ENCODE assay signal across 10 mouse cellular contexts in the genomic region with DNA sequence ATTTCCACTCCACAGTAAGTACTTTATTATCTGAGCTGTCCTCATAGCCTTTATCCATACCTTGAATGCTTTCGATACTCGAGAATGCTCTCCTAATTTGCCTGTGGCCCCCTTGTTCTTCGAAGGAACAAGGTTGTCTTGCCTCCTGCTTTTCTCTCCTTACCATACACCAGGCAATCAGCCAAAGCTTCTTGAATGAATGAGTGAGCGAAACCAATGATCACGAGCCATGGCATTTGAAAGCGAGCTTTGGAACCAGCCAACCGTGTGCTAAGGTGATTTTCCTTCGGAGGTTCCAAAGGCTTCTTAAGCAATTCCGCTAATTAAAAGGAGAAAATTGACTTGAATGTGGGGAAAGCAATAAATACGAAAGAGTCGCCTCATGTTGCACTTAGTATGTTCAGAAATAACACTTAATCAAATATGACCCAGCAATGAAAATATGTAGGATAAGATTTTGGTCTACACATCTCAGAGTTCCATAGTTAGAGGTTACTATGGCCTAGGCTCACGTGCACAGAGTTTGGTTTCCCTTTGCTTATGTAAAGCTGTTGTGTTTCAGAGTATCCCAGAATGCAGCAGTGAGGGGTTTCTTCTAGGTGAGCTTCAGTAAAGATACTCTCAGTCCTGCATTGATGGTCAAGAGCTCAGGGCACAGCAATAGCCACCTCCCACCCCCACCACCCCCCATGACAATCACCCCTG.
DNase-seq lines count a peak whose midpoint lies in the region; ATAC-seq and TF ChIP-seq lines count a peak whose summit lies in the region.
"Had no signal": no experiment of that assay in that cellular context is flagged by ENCODE, and none has a peak within 500 bp of the region (broad histone marks: within the 10 kb centered on the region; RNA-seq: fewer than 3 reads in every experiment).

No protein-coding gene starts in this region.

- peaks cover 70% of the 10 kb centered on the region for H3K4me1 ChIP-seq in embryonic facial prominence, embryonic 10.5 days
- peaks cover 35% of the 10 kb centered on the region for H3K4me1 ChIP-seq in forebrain, embryonic 11.5 days (replicated peaks; ENCODE audit: control insufficient read depth, insufficient read depth, low read length)
- peaks cover 3% of the 10 kb centered on the region; the same call in 1 of the 2 replicates for H3K4me1 ChIP-seq in kidney, adult 2 months (ENCODE audit: control insufficient read depth, insufficient read depth, low read length)
- H3K4me1 ChIP-seq in midbrain, embryonic 14.5 days (ENCODE audit: control insufficient read depth, insufficient read depth, low read length), result peaks cover 51% of the 10 kb centered on the region

- H3K36me3 ChIP-seq in embryonic facial prominence, embryonic 10.5 days (replicated peaks), result no peaks in the 10 kb centered on the region
- H3K36me3 ChIP-seq in forebrain, embryonic 11.5 days (ENCODE audit: control insufficient read depth, insufficient read depth, low read length), result no peaks in the 10 kb centered on the region
- no peaks in the 10 kb centered on the region for H3K36me3 ChIP-seq in kidney, adult 2 months (ENCODE audit: control insufficient read depth, insufficient read depth, low read length)
- no peaks in the 10 kb centered on the region for H3K36me3 ChIP-seq in midbrain, embryonic 14.5 days (ENCODE audit: control insufficient read depth, insufficient read depth, low read length)
- H3K36me3 ChIP-seq: heart, embryonic 10.5 days had no signal

- no peak overlapping the region for H3K4me3 ChIP-seq in embryonic facial prominence, embryonic 10.5 days
- no peak overlapping the region for H3K4me3 ChIP-seq in forebrain, embryonic 11.5 days (ENCODE audit: low read depth, low read length)
- H3K4me3 ChIP-seq in kidney, adult 2 months (ENCODE audit: insufficient read depth, low read depth, low read length), result no peak overlapping the region
- no peak overlapping the region for H3K4me3 ChIP-seq in midbrain, embryonic 14.5 days (replicated peaks; ENCODE audit: low read depth, low read length)
- H3K4me3 ChIP-seq: heart, embryonic 10.5 days had no signal

- peak; percentile 76 for ATAC-seq in forebrain, embryonic 11.5 days (replicated peaks; ENCODE audit: low FRiP score)
- ATAC-seq in midbrain, embryonic 14.5 days (ENCODE audit: low FRiP score, low TSS enrichment), result no peak

- no peaks in the 10 kb centered on the region for H3K27me3 ChIP-seq in embryonic facial prominence, embryonic 10.5 days (replicated peaks; ENCODE audit: low read depth, poor library complexity, severe bottlenecking)
- H3K27me3 ChIP-seq in forebrain, embryonic 11.5 days (ENCODE audit: control insufficient read depth, insufficient read depth, low read length), result no peaks in the 10 kb centered on the region
- no peaks in the 10 kb centered on the region for H3K27me3 ChIP-seq in kidney, adult 2 months (replicated peaks; ENCODE audit: control insufficient read depth, insufficient read depth, low read length)
- H3K27me3 ChIP-seq in midbrain, embryonic 14.5 days (ENCODE audit: control insufficient read depth, insufficient read depth, low read length), result no peaks in the 10 kb centered on the region

- DNase-seq in embryonic facial prominence, embryonic 10.5 days (ENCODE audit: low spot score), result no peak
- peak; percentile 77 for DNase-seq in forebrain, embryonic 11.5 days (ENCODE audit: low spot score)
- DNase-seq in kidney, adult 2 months, result peak; percentile 72
- peak; percentile 61 for DNase-seq in midbrain, embryonic 14.5 days
- DNase-seq in layer of hippocampus, postnatal 25 days (ENCODE audit: extremely low spot score in 1 of 2, low spot score in 1 of 2), result no peak
- no peak for DNase-seq in thymus, postnatal 0 days (ENCODE audit: low spot score)
- DNase-seq in urinary bladder, postnatal 25 days (ENCODE audit: low spot score), result no peak
- DNase-seq: cerebellum, adult 18-20 months; lung, adult 18-20 months had no signal

- H3K27ac ChIP-seq in embryonic facial prominence, embryonic 10.5 days (replicated peaks), result peak overlapping the region; percentile 80
- H3K27ac ChIP-seq in forebrain, embryonic 11.5 days (ENCODE audit: low read depth, low read length), result peak overlapping the region; percentile 94
- H3K27ac ChIP-seq in kidney, adult 2 months (ENCODE audit: insufficient read depth, low read depth, low read length), result no peak overlapping the region
- H3K27ac ChIP-seq in midbrain, embryonic 14.5 days (replicated peaks; ENCODE audit: low read depth, low read length), result 0 out of 2 replicates have a peak overlapping the region, but pooled peaks have one; percentile 46
- H3K27ac ChIP-seq: heart, embryonic 10.5 days had no signal

- H3K9ac ChIP-seq in forebrain, embryonic 11.5 days (ENCODE audit: low read length), result no peak overlapping the region
- H3K9ac ChIP-seq in midbrain, embryonic 14.5 days (replicated peaks; ENCODE audit: low read length), result no peak overlapping the region

- H3K4me2 ChIP-seq in forebrain, embryonic 11.5 days (ENCODE audit: low read depth, low read length, severe bottlenecking), result no peak overlapping the region
- H3K4me2 ChIP-seq in midbrain, embryonic 14.5 days (ENCODE audit: low read length), result no peak overlapping the region

- TF ChIP-seq CTCF in kidney, adult 2 months (conservative IDR thresholded peaks at IDR 0.05; ENCODE audit: insufficient read depth, insufficient read length, low read depth, low read length), result no peak

- 66% methylated on average over 12 of the region's 12 CpGs for WGBS in embryonic facial prominence, embryonic 10.5 days
- 21% methylated on average over 12 of the region's 12 CpGs for WGBS in forebrain, embryonic 11.5 days
- 44% methylated on average over 12 of the region's 12 CpGs for WGBS in kidney, adult 2 months
- 42% methylated on average over 12 of the region's 12 CpGs for WGBS in midbrain, embryonic 14.5 days

- TF ChIP-seq POLR2A in kidney, adult 2 months (IDR thresholded peaks at IDR 0.05; ENCODE audit: low read depth, low read length), result no peak

- H3K9me3 ChIP-seq in embryonic facial prominence, embryonic 10.5 days, result no peaks in the 10 kb centered on the region
- H3K9me3 ChIP-seq in forebrain, embryonic 11.5 days (ENCODE audit: control insufficient read depth, low read length), result no peaks in the 10 kb centered on the region
- H3K9me3 ChIP-seq in midbrain, embryonic 14.5 days (ENCODE audit: control insufficient read depth, low read length), result no peaks in the 10 kb centered on the region
- H3K9me3 ChIP-seq: heart, embryonic 10.5 days had no signal

Comparison
In these comparisons a context has a peak if more than half of its experiments do, and no peak if none do; other contexts are left out.
1. DNase-seq: peak in forebrain, embryonic 11.5 days (single experiment), kidney, adult 2 months (single experiment) and midbrain, embryonic 14.5 days (single experiment); none in embryonic facial prominence, embryonic 10.5 days (single experiment), layer of hippocampus, postnatal 25 days (0 of 2), thymus, postnatal 0 days (single experiment) and urinary bladder, postnatal 25 days (single experiment).